Mouse (Mus musculus) liver, postnatal 0 days (tissue): Measurements from ENCODE around the gene Med22.

ENCODE experiments used
- CTCF ChIP-seq: sonication (generic); IDR thresholded peaks from 2 replicates; pipeline ENCODE4 v1.5.1; 2016; ENCODE audit warnings: antibody characterized with exemption, low read depth
- EP300 ChIP-seq: IDR thresholded peaks from 2 replicates; pipeline ENCODE4 v1.6.1; 2016; ENCODE audit warnings: antibody characterized with exemption, low read depth, mild to moderate bottlenecking

- TF ChIP-seq CTCF = no peak
- no peak for TF ChIP-seq EP300
These were observed 47.0 kb upstream of the Med22 start for GRCm38 (mm10) chr2:26957488-26957859.
